Mouse (Mus musculus): ENCODE data around the gene Atoh8.

The Atoh8 gene

GRCm38 (mm10) chr6:72255294-72255693, 19.9 kb upstream of the Atoh8 start:
- in situ Hi-C loops (cut with MboI; ENCODE audit: low sequenced_read_pairs): no loop called here

GRCm38 (mm10) chr6:72254588-72255075, 19.3 kb upstream of the Atoh8 start:
- in situ Hi-C loops (cut with MboI; ENCODE audit: low sequenced_read_pairs): no loop called here

GRCm38 (mm10) chr6:72253911-72254587, 18.7 kb upstream of the Atoh8 start:
- in situ Hi-C loops (cut with MboI; ENCODE audit: low sequenced_read_pairs): no loop called here

- in situ Hi-C loops (cut with MboI; ENCODE audit: low sequenced_read_pairs): no loop called here
Observed at GRCm38 (mm10) chr6:72253168-72253567, 17.8 kb upstream of the Atoh8 start.

GRCm38 (mm10) chr6:72252433-72252832, 17.1 kb upstream of the Atoh8 start:
- in situ Hi-C loops (cut with MboI; ENCODE audit: low sequenced_read_pairs): no loop called here

GRCm38 (mm10) chr6:72249981-72250380, 14.6 kb upstream of the Atoh8 start:
- in situ Hi-C loops (cut with MboI; ENCODE audit: low sequenced_read_pairs): no loop called here

GRCm38 (mm10) chr6:72248150-72248914, 13.0 kb upstream of the Atoh8 start:
- in situ Hi-C loops (cut with MboI; ENCODE audit: low sequenced_read_pairs): no loop called here

GRCm38 (mm10) chr6:72246303-72246702, 10.9 kb upstream of the Atoh8 start:
- in situ Hi-C loops (cut with MboI; ENCODE audit: low sequenced_read_pairs): no loop called here

GRCm38 (mm10) chr6:72244569-72245285, 9.3 kb upstream of the Atoh8 start:
- in situ Hi-C loops (cut with MboI; ENCODE audit: low sequenced_read_pairs): no loop called here

- in situ Hi-C loops (cut with MboI; ENCODE audit: low sequenced_read_pairs): no loop called here
Observed at GRCm38 (mm10) chr6:72244144-72244549, 8.8 kb upstream of the Atoh8 start.

GRCm38 (mm10) chr6:72242532-72243320, 7.3 kb upstream of the Atoh8 start:
- in situ Hi-C loops (cut with MboI; ENCODE audit: low sequenced_read_pairs): no loop called here

GRCm38 (mm10) chr6:72241843-72242154, 6.4 kb upstream of the Atoh8 start:
- in situ Hi-C loops (cut with MboI; ENCODE audit: low sequenced_read_pairs): no loop called here

GRCm38 (mm10) chr6:72241133-72241842, 5.9 kb upstream of the Atoh8 start:
- in situ Hi-C loops (cut with MboI; ENCODE audit: low sequenced_read_pairs): no loop called here

GRCm38 (mm10) chr6:72240042-72240441, 4.7 kb upstream of the Atoh8 start:
- in situ Hi-C loops (cut with MboI; ENCODE audit: low sequenced_read_pairs): no loop called here

- in situ Hi-C loops (cut with MboI; ENCODE audit: low sequenced_read_pairs): no loop called here
Observed at GRCm38 (mm10) chr6:72237035-72237434, 1.7 kb upstream of the Atoh8 start.

GRCm38 (mm10) chr6:72235807-72236407, 530 bp upstream of the Atoh8 start:
- in situ Hi-C loops (cut with MboI; ENCODE audit: low sequenced_read_pairs): no loop called here

GRCm38 (mm10) chr6:72234372-72235097, 842 bp downstream of the Atoh8 start:
- in situ Hi-C loops (cut with MboI; ENCODE audit: low sequenced_read_pairs): no loop called here

GRCm38 (mm10) chr6:72233950-72234349, 1.4 kb downstream of the Atoh8 start:
- in situ Hi-C loops (cut with MboI; ENCODE audit: low sequenced_read_pairs): no loop called here

GRCm38 (mm10) chr6:72232870-72233269, 2.5 kb downstream of the Atoh8 start:
- in situ Hi-C loops (cut with MboI; ENCODE audit: low sequenced_read_pairs): no loop called here

Measured in CH12F3 (cell line).